Mouse (Mus musculus): Measurements from ENCODE around the gene Ccdc61. TPM values are rescaled to one million over a fixed set of nuclear protein-coding genes. Genes with fewer than 3 reads are reported as not detected.
A peak's percentile ranks its signal among the peaks of the same experiment; 100 is the strongest.

Ccdc61 gene
- total and polyA plus RNA-seq, 3 experiments, result 6.6 to 11.3 (median 9.6) TPM

- no peak for DNase-seq
- H3K79me2 ChIP-seq (replicated peaks; ENCODE audit: control insufficient read depth, insufficient read depth, low read length), result no peaks in the 10 kb centered on the region
- no peak overlapping the region for H3K27ac ChIP-seq
- peaks cover 3% of the 10 kb centered on the region for H3K27me3 ChIP-seq (ENCODE audit: control insufficient read depth, insufficient read depth, low read length)
- H3K36me3 ChIP-seq (ENCODE audit: control insufficient read depth, insufficient read depth, low read length), result no peaks in the 10 kb centered on the region
- TF ChIP-seq EP300 (IDR thresholded peaks at IDR 0.05; ENCODE audit: insufficient read depth, low read depth, low read length) (no peak), CTCF (IDR thresholded peaks at IDR 0.05) (no peak), POLR2A (IDR thresholded peaks at IDR 0.05; ENCODE audit: insufficient read depth, low read depth, low read length) (no peak)
- intact Hi-C loops (cut with DNase I), result no loop called here
- WGBS, result 43% methylated on average over 27 of the region's 27 CpGs
- peaks cover 4% of the 10 kb centered on the region for H3K4me1 ChIP-seq (ENCODE audit: control insufficient read depth, insufficient read depth, low read length)
- H3K9ac ChIP-seq (ENCODE audit: low read depth, low read length), result no peak overlapping the region
- no peak overlapping the region for H3K4me3 ChIP-seq
Observed at GRCm38 (mm10) chr7:18893009-18893408, 17.2 kb downstream of the Ccdc61 start.

GRCm38 (mm10) chr7:18891872-18892599, 18.2 kb downstream of the Ccdc61 start:
- H3K36me3 ChIP-seq (ENCODE audit: control insufficient read depth, insufficient read depth, low read length), result no peaks in the 10 kb centered on the region
- intact Hi-C loops (cut with DNase I), result no loop called here
- WGBS, result 19% methylated on average over 33 of the region's 33 CpGs
- TF ChIP-seq CTCF (IDR thresholded peaks at IDR 0.05), result peak; percentile 99; the same call in 1 of the 2 replicates
- no peak for TF ChIP-seq POLR2A (IDR thresholded peaks at IDR 0.05; ENCODE audit: insufficient read depth, low read depth, low read length)
- H3K79me2 ChIP-seq (replicated peaks; ENCODE audit: control insufficient read depth, insufficient read depth, low read length), result no peaks in the 10 kb centered on the region
- DNase-seq, result peak; percentile 83 to 87
- peak overlapping the region; percentile 60 for H3K9ac ChIP-seq (ENCODE audit: low read depth, low read length)
- no peak overlapping the region for H3K27ac ChIP-seq
- H3K4me3 ChIP-seq, result peak overlapping the region; percentile 33
- peaks cover 4% of the 10 kb centered on the region for H3K4me1 ChIP-seq (ENCODE audit: control insufficient read depth, insufficient read depth, low read length)
- peaks cover 3% of the 10 kb centered on the region for H3K27me3 ChIP-seq (ENCODE audit: control insufficient read depth, insufficient read depth, low read length)

- intact Hi-C loops (cut with DNase I), result no loop called here
- DNase-seq, result no peak
- WGBS, result 92% methylated on average over 8 of the region's 8 CpGs
Observed at GRCm38 (mm10) chr7:18890848-18891247, 19.4 kb downstream of the Ccdc61 start.

GRCm38 (mm10) chr7:18886963-18887362, 23.3 kb downstream of the Ccdc61 start:
- H3K27ac ChIP-seq, result no peak overlapping the region
- intact Hi-C loops (cut with DNase I), result no loop called here
- WGBS, result 94% methylated on average over 1 of the region's 1 CpGs
- no peaks in the 10 kb centered on the region for H3K27me3 ChIP-seq (ENCODE audit: control insufficient read depth, insufficient read depth, low read length)
- H3K36me3 ChIP-seq (ENCODE audit: control insufficient read depth, insufficient read depth, low read length), result no peaks in the 10 kb centered on the region
- no peak for DNase-seq
- no peaks in the 10 kb centered on the region for H3K79me2 ChIP-seq (replicated peaks; ENCODE audit: control insufficient read depth, insufficient read depth, low read length)
- H3K9ac ChIP-seq (ENCODE audit: low read depth, low read length), result no peak overlapping the region
- peaks cover 5% of the 10 kb centered on the region for H3K4me1 ChIP-seq (ENCODE audit: control insufficient read depth, insufficient read depth, low read length)
- TF ChIP-seq CTCF (IDR thresholded peaks at IDR 0.05) (no peak), POLR2A (IDR thresholded peaks at IDR 0.05; ENCODE audit: insufficient read depth, low read depth, low read length) (no peak), EP300 (IDR thresholded peaks at IDR 0.05; ENCODE audit: insufficient read depth, low read depth, low read length) (no peak)
- no peak overlapping the region for H3K4me3 ChIP-seq

More at GRCm38 (mm10) chr7:18890848-18891247, 19.4 kb downstream of the Ccdc61 start:
- no peak for TF ChIP-seq CTCF (IDR thresholded peaks at IDR 0.05)
- TF ChIP-seq POLR2A (IDR thresholded peaks at IDR 0.05; ENCODE audit: insufficient read depth, low read depth, low read length), result no peak
- no peak for TF ChIP-seq EP300 (IDR thresholded peaks at IDR 0.05; ENCODE audit: insufficient read depth, low read depth, low read length)
- H3K79me2 ChIP-seq (replicated peaks; ENCODE audit: control insufficient read depth, insufficient read depth, low read length), result no peaks in the 10 kb centered on the region
- peaks cover 2% of the 10 kb centered on the region for H3K4me1 ChIP-seq (ENCODE audit: control insufficient read depth, insufficient read depth, low read length)
- H3K36me3 ChIP-seq (ENCODE audit: control insufficient read depth, insufficient read depth, low read length), result no peaks in the 10 kb centered on the region
- peaks cover 3% of the 10 kb centered on the region for H3K27me3 ChIP-seq (ENCODE audit: control insufficient read depth, insufficient read depth, low read length)
- H3K9ac ChIP-seq (ENCODE audit: low read depth, low read length), result no peak overlapping the region
- H3K4me3 ChIP-seq, result no peak overlapping the region
- H3K27ac ChIP-seq, result no peak overlapping the region

GRCm38 (mm10) chr7:18884745-18885422, 25.3 kb downstream of the Ccdc61 start:
- TF ChIP-seq CTCF (IDR thresholded peaks at IDR 0.05) (no peak), POLR2A (IDR thresholded peaks at IDR 0.05; ENCODE audit: insufficient read depth, low read depth, low read length) (no peak), EP300 (IDR thresholded peaks at IDR 0.05; ENCODE audit: insufficient read depth, low read depth, low read length) (no peak)
- Histone ChIP-seq H3K4me1 (ENCODE audit: control insufficient read depth, insufficient read depth, low read length) (peaks cover 5% of the 10 kb centered on the region), H3K4me3 (no peak overlapping the region), H3K27me3 (ENCODE audit: control insufficient read depth, insufficient read depth, low read length) (no peaks in the 10 kb centered on the region), H3K36me3 (ENCODE audit: control insufficient read depth, insufficient read depth, low read length) (no peaks in the 10 kb centered on the region), H3K9ac (ENCODE audit: low read depth, low read length) (no peak overlapping the region), H3K27ac (no peak overlapping the region; the same call in 1 of the 2 replicates), H3K79me2 (replicated peaks; ENCODE audit: control insufficient read depth, insufficient read depth, low read length) (no peaks in the 10 kb centered on the region)
- DNase-seq, result no peak
- 59% methylated on average over 13 of the region's 13 CpGs for WGBS
- intact Hi-C loops (cut with DNase I), result no loop called here
